Mouse (Mus musculus): ENCODE measurements around the gene Bend3. TPM values are rescaled to one million over a fixed set of nuclear protein-coding genes. Genes with fewer than 3 reads are reported as not detected.
"Not testable (repeated sequence)": the region's sequence is repeated elsewhere in the genome, so short reads cannot be mapped to it uniquely, and the experiment has no call there.

The Bend3 gene
- polyA plus RNA-seq, 1 experiment from 2014 or later, result 0.96 TPM

GRCm38 (mm10) chr10:43507051-43507450 lies 28.4 kb downstream of the Bend3 start:
- no peaks in the 10 kb centered on the region; the same call in 1 of the 2 replicates for H3K4me1 ChIP-seq (ENCODE audit: control insufficient read depth, low read depth, low read length)
- WGBS (ENCODE audit: insufficient replicate concordance), result 50% methylated on average over 4 of the region's 4 CpGs
- H3K27ac ChIP-seq (ENCODE audit: low read length), result no peak overlapping the region
- H3K27me3 ChIP-seq (ENCODE audit: control insufficient read depth, insufficient read depth, low read depth, low read length), result no peaks in the 10 kb centered on the region
- no peaks in the 10 kb centered on the region for H3K9me3 ChIP-seq (replicated peaks; ENCODE audit: control insufficient read depth, low read length)
- ATAC-seq (ENCODE audit: low read depth), result no peak
- H3K9ac ChIP-seq (ENCODE audit: low read depth, low read length), result no peak overlapping the region
- peaks cover 12% of the 10 kb centered on the region for H3K36me3 ChIP-seq (ENCODE audit: control insufficient read depth, insufficient read depth)
- no peak overlapping the region for H3K4me2 ChIP-seq (ENCODE audit: low read depth, low read length)
- H3K4me3 ChIP-seq (ENCODE audit: low read depth, low read length), result no peak overlapping the region

- peak; percentile 68 for ATAC-seq (ENCODE audit: low read depth)
- H3K9ac ChIP-seq (ENCODE audit: low read depth, low read length), result no peak overlapping the region
Observed at GRCm38 (mm10) chr10:43509228-43509627, 30.6 kb downstream of the Bend3 start.

GRCm38 (mm10) chr10:43512976-43513375 lies 34.3 kb downstream of the Bend3 start:
- WGBS (ENCODE audit: insufficient replicate concordance), result 69% methylated on average over 10 of the region's 10 CpGs
- ATAC-seq (ENCODE audit: low read depth), result peak; percentile 78
- Histone ChIP-seq H3K4me3 (ENCODE audit: low read depth, low read length) (no peak overlapping the region), H3K27me3 (ENCODE audit: control insufficient read depth, insufficient read depth, low read depth, low read length) (no peaks in the 10 kb centered on the region), H3K4me1 (ENCODE audit: control insufficient read depth, low read depth, low read length) (peaks cover 6% of the 10 kb centered on the region), H3K36me3 (ENCODE audit: control insufficient read depth, insufficient read depth) (peaks cover 9% of the 10 kb centered on the region), H3K4me2 (ENCODE audit: low read depth, low read length) (no peak overlapping the region), H3K27ac (ENCODE audit: low read length) (0 out of 2 replicates have a peak overlapping the region, but pooled peaks have one; percentile 60), H3K9me3 (replicated peaks; ENCODE audit: control insufficient read depth, low read length) (no peaks in the 10 kb centered on the region), H3K9ac (ENCODE audit: low read depth, low read length) (no peak overlapping the region)

More at GRCm38 (mm10) chr10:43509228-43509627, 30.6 kb downstream of the Bend3 start:
- Histone ChIP-seq H3K27ac (ENCODE audit: low read length) (no peak overlapping the region), H3K9me3 (replicated peaks; ENCODE audit: control insufficient read depth, low read length) (no peaks in the 10 kb centered on the region), H3K36me3 (ENCODE audit: control insufficient read depth, insufficient read depth) (peaks cover 12% of the 10 kb centered on the region), H3K4me1 (ENCODE audit: control insufficient read depth, low read depth, low read length) (no peaks in the 10 kb centered on the region; the same call in 1 of the 2 replicates), H3K4me3 (ENCODE audit: low read depth, low read length) (no peak overlapping the region), H3K4me2 (ENCODE audit: low read depth, low read length) (no peak overlapping the region), H3K27me3 (ENCODE audit: control insufficient read depth, insufficient read depth, low read depth, low read length) (no peaks in the 10 kb centered on the region)
- WGBS (ENCODE audit: insufficient replicate concordance), result 75% methylated on average over 7 of the region's 7 CpGs

GRCm38 (mm10) chr10:43516992-43517660 lies 38.5 kb downstream of the Bend3 start:
- WGBS (ENCODE audit: insufficient replicate concordance), result 57% methylated on average over 6 of the region's 6 CpGs
- Histone ChIP-seq H3K27me3 (ENCODE audit: control insufficient read depth, insufficient read depth, low read depth, low read length) (no peaks in the 10 kb centered on the region), H3K27ac (ENCODE audit: low read length) (0 out of 2 replicates have a peak overlapping the region, but pooled peaks have one; percentile 19), H3K4me1 (ENCODE audit: control insufficient read depth, low read depth, low read length) (peaks cover 6% of the 10 kb centered on the region), H3K4me3 (ENCODE audit: low read depth, low read length) (no peak overlapping the region), H3K4me2 (ENCODE audit: low read depth, low read length) (no peak overlapping the region), H3K36me3 (ENCODE audit: control insufficient read depth, insufficient read depth) (no peaks in the 10 kb centered on the region), H3K9ac (ENCODE audit: low read depth, low read length) (no peak overlapping the region), H3K9me3 (replicated peaks; ENCODE audit: control insufficient read depth, low read length) (no peaks in the 10 kb centered on the region)
- ATAC-seq (ENCODE audit: low read depth), result peak; percentile 22; the same call in 1 of the 2 replicates

- Histone ChIP-seq H3K9ac (ENCODE audit: low read depth, low read length) (no peak overlapping the region), H3K4me2 (ENCODE audit: low read depth, low read length) (no peak overlapping the region), H3K36me3 (ENCODE audit: control insufficient read depth, insufficient read depth) (no peaks in the 10 kb centered on the region), H3K4me1 (ENCODE audit: control insufficient read depth, low read depth, low read length) (peaks cover 6% of the 10 kb centered on the region), H3K27ac (ENCODE audit: low read length) (peak overlapping the region; percentile 50), H3K27me3 (ENCODE audit: control insufficient read depth, insufficient read depth, low read depth, low read length) (no peaks in the 10 kb centered on the region), H3K4me3 (ENCODE audit: low read depth, low read length) (no peak overlapping the region), H3K9me3 (replicated peaks; ENCODE audit: control insufficient read depth, low read length) (no peaks in the 10 kb centered on the region)
- ATAC-seq (ENCODE audit: low read depth), result no peak
- 52% methylated on average over 4 of the region's 4 CpGs for WGBS (ENCODE audit: insufficient replicate concordance)
Observed at GRCm38 (mm10) chr10:43517836-43518235, 39.2 kb downstream of the Bend3 start.

GRCm38 (mm10) chr10:43518368-43518767 lies 39.7 kb downstream of the Bend3 start:
- WGBS (ENCODE audit: insufficient replicate concordance), result 66% methylated on average over 12 of the region's 13 CpGs
- H3K4me3 ChIP-seq (ENCODE audit: low read depth, low read length), result peak overlapping the region; percentile 31
- ATAC-seq (ENCODE audit: low read depth), result peak; percentile 72
- no peak overlapping the region for H3K4me2 ChIP-seq (ENCODE audit: low read depth, low read length)
- H3K27me3 ChIP-seq (ENCODE audit: control insufficient read depth, insufficient read depth, low read depth, low read length), result no peaks in the 10 kb centered on the region
- H3K9ac ChIP-seq (ENCODE audit: low read depth, low read length), result no peak overlapping the region
- H3K27ac ChIP-seq (ENCODE audit: low read length), result peak overlapping the region; percentile 66
- no peaks in the 10 kb centered on the region for H3K36me3 ChIP-seq (ENCODE audit: control insufficient read depth, insufficient read depth)
- no peaks in the 10 kb centered on the region for H3K9me3 ChIP-seq (replicated peaks; ENCODE audit: control insufficient read depth, low read length)
- H3K4me1 ChIP-seq (ENCODE audit: control insufficient read depth, low read depth, low read length), result peaks cover 6% of the 10 kb centered on the region

GRCm38 (mm10) chr10:43519977-43520376 lies 41.3 kb downstream of the Bend3 start:
- Histone ChIP-seq H3K36me3 (ENCODE audit: control insufficient read depth, insufficient read depth) (no peaks in the 10 kb centered on the region), H3K27me3 (ENCODE audit: control insufficient read depth, insufficient read depth, low read depth, low read length) (no peaks in the 10 kb centered on the region), H3K9me3 (replicated peaks; ENCODE audit: control insufficient read depth, low read length) (no peaks in the 10 kb centered on the region), H3K4me3 (ENCODE audit: low read depth, low read length) (no peak overlapping the region), H3K27ac (ENCODE audit: low read length) (no peak overlapping the region), H3K4me1 (ENCODE audit: control insufficient read depth, low read depth, low read length) (peaks cover 6% of the 10 kb centered on the region), H3K4me2 (ENCODE audit: low read depth, low read length) (peak overlapping the region; percentile 6; the same call in 1 of the 2 replicates), H3K9ac (ENCODE audit: low read depth, low read length) (no peak overlapping the region)
- no peak for ATAC-seq (ENCODE audit: low read depth)
- 58% methylated on average over 2 of the region's 2 CpGs for WGBS (ENCODE audit: insufficient replicate concordance)

- H3K9me3 ChIP-seq (replicated peaks; ENCODE audit: control insufficient read depth, low read length); H3K9ac ChIP-seq (ENCODE audit: low read depth, low read length); H3K4me2 ChIP-seq (ENCODE audit: low read depth, low read length); H3K36me3 ChIP-seq (ENCODE audit: control insufficient read depth, insufficient read depth); H3K27ac ChIP-seq (ENCODE audit: low read length); H3K4me1 ChIP-seq (ENCODE audit: control insufficient read depth, low read depth, low read length); H3K27me3 ChIP-seq (ENCODE audit: control insufficient read depth, insufficient read depth, low read depth, low read length); ATAC-seq (ENCODE audit: low read depth); H3K4me3 ChIP-seq (ENCODE audit: low read depth, low read length): not testable (repeated sequence)
- WGBS (ENCODE audit: insufficient replicate concordance), result 84% methylated on average over 10 of the region's 10 CpGs
Observed at GRCm38 (mm10) chr10:43523931-43524330, 45.3 kb downstream of the Bend3 start, which contains the start of gene Gm9803. Gene Gm9803 (plus strand): TSS chr10:43524084.

Measured in liver, embryonic 16.5 days (tissue).